Mouse (Mus musculus) skeletal muscle tissue, adult 2 months (tissue): ENCODE results near the gene Ten1.

Source experiments
- DNase-seq: peaks from one replicate; pipeline ENCODE4 v3.0.0-alpha.2; 2012; ENCODE audit warnings: low read depth, low spot score

The Ten1 gene

GRCm38 (mm10) chr11:116196866-116197583 lies 1.6 kb upstream of the Ten1 start:
- no peak for DNase-seq

GRCm38 (mm10) chr11:116197584-116197906 lies 1.1 kb upstream of the Ten1 start:
- no peak for DNase-seq

GRCm38 (mm10) chr11:116198132-116198531 lies 523 bp upstream of the Ten1 start:
- no peak for DNase-seq

- DNase-seq = no peak
Observed at GRCm38 (mm10) chr11:116201151-116201550, 2.5 kb downstream of the Ten1 start.

DNA sequence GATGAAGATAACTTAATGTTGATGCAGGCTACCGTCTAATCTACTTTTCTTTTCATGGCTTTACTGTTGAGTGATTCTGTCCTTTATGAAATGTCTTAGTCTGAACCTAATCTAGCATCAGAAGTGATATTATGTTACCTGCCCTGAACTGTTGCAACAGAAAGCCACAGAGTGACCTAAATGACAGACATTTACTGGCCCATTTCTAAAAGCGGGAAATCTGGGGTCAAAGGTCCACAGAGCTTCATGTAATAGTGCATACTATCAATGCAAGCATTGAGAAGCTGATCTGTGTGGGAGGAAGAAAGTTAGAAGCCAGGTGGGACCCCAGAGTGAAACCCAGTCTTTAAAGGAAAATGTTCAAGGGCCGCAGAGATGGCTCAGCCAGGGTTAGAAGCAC lies 4.5 kb downstream of the Ten1 start:
- DNase-seq = no peak

DNA sequence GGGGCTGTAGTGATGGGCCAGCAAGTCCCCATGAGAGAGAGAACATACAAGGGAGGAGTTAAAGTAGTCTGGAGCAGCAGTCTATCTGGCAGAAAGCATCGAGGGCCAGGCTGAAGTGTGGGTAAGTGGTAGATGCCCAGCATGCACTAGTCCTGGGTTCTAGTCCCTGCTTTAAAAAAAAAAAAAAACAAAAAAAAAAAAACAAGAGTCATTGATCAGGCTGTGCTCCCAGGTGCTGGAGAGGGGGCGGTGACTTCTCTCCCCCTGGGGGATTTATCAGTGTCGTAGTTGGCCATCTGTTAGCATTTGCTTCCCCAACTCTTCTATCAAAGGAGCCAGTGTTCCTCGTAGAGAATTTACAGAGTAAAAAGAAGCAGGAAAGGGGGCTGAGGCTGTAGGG lies 8.0 kb downstream of the Ten1 start:
- no peak for DNase-seq

GRCm38 (mm10) chr11:116208660-116209059 lies 10.0 kb downstream of the Ten1 start:
- DNase-seq = no peak

- DNase-seq = no peak
Observed at GRCm38 (mm10) chr11:116209257-116209656, 10.6 kb downstream of the Ten1 start.

DNA sequence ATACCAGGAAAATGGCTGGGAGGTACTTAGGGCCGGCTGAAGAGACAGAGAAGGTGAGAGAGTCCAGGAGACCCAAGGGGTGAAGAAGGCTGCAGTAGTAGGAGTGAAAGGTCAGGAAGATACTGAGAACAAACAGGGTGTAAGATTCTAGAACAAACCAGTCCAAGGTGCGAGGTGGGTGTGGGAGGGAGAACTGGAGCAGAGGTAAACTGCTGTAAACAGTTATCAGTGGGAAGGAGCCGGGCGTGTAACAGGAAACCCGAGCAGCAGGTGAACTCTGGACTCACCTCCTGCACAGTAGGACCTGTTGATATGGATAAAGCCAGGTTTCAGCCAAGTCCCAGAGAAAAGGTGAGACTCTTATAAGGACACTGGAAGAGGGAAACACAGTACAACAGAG lies 12.0 kb downstream of the Ten1 start:
- DNase-seq = no peak

GRCm38 (mm10) chr11:116212847-116213246 lies 14.2 kb downstream of the Ten1 start:
- DNase-seq = no peak

DNA sequence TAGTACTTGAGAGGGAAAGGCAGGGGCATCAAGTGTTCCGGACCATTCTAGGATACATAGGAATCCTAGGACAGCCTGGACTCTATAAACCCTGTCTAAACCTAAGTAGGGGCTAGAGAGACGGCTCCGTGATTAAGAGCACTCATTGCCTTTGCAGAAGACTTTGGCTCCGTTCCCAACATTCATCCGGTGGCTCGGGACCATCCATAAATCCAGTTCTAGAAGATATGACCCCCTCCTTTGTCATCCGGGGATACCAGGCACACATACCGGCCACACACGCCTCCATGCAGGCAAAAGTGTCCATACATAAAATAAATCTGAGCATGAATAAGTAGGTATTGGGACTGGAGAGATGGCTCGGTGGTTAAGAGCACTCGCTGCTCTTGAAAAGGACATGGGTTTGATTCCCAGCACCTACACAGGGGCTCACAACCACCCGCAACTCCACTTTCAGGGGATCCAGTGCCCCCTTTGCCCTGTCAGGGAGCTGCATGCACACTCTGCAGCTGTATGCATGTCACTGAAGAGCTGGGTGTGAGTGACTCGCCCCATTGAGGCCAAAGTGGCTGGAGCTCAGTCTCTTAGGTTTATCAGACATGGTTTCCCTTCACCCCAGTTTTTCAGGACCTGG lies 15.3 kb downstream of the Ten1 start:
- DNase-seq = no peak

DNA sequence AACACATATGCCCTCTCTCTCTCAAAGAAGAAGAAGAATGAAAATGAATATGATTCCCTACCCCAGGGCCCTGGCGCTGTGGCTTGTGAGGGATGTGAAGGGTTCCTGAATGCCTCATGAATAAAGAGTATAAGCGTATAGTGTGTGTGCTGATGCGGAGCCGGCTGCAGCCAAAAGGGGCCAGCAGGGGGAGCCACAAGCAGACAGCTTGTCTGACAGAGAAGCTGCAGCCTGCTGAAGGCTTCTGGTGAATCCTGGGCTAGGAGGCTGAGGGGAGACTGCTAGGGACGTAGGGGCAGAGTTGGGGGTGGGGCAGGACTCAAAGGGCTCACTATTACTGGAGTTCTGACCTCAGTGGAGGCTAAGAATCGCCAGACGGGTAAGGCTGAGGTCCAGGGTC lies 16.5 kb downstream of the Ten1 start:
- no peak for DNase-seq

GRCm38 (mm10) chr11:116215991-116216390 lies 17.3 kb downstream of the Ten1 start:
- no peak for DNase-seq

DNA sequence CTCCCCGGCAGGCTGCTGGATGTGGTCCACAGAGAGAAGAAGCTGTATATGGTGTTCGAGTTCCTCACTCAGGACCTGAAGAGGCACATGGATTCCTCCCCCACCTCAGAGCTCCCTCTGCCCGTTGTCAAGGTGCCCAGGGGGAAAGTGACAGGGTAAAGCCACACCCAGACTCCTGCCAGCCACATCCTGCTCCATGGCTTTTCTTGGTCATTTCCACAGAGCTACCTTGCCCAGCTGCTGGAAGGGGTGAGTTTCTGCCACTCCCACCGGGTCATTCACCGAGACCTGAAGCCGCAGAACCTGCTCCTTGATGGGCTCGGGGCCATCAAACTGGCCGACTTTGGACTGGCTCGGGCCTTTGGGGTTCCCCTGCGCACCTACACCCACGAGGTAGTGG lies 17.9 kb downstream of the Ten1 start:
- DNase-seq = no peak

DNA sequence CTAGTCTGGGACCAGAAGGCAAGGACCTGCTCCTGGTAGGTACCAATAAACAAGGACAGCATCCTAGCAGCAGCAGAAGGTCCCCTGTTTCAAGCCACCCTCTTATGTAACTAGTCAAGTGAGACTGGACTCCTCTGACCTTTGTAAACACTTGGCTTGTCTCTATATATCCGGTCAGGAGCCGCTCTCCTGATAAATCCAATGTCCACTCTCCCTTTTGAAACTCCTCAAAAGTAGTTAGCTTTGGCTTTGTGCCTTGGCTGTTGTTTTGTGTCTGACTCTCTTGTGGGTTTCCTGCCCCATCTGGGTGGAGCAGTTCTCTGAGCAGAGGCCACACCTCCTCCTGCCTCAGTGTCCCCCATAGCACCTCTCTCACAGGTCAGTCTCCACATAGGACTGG lies 19.6 kb downstream of the Ten1 start:
- peak; percentile 68 for DNase-seq

- peak; percentile 74 for DNase-seq
Observed at GRCm38 (mm10) chr11:116218737-116219400, 20.2 kb downstream of the Ten1 start.

DNA sequence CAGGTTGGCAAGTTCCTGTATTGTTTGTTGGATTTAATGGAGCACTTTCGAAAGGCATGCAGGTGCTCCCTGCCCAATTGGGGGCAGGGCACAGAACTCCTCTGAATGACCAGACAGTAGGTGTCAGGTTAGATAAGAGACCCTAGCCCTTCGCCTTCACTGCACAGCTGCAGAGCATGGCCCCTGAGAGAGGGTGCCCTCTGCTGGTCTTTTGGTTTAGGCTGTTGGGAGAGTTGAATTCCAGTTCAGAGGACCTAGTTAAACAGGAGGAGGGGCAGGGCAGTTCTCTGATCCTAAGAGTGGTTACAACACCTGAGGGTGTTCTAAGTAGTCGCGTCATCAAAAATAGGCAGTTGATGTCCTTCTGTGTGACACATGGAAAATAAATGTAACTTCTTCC lies 21.2 kb downstream of the Ten1 start:
- DNase-seq = peak; percentile 34

DNA sequence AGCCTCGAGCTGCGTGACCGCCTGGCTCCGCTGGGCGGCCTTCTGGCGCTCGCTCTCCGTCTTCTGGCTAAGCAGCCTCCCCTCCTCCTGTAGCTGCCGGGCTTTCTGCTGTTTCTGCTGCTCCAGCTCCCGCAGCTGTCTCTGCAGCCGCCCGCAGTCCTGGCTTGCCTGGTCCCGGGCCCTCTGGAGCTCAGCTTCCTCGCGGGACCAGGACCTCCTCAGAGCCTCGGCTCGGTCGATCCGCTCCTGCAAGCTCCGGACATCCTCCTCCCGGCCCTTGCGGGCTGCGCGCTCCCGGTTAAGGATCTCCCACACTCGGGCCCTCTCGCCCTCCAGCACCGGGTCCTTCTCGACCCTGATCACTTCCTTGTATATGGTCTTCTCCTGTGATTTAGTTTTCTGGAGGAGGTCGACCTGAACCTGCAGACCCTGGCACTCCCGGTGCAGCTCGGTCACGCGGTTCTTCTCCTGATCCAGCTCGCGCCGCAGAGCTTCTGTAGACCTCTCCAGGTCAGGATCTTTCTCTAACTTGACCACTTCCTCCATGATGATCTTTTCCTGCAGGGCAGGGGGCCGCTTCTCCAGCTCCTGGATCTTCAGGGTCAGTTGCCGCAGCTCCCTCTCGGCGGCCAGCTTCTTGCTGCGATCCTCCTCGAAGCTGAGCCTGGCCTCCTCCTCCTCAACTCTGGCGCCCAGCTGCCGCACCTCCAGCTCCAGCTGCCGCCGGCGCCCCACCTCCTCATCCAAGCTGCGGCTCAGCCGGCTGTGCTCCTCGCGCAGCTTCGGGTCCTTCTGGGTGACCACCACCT lies 23.5 kb downstream of the Ten1 start:
- DNase-seq = no peak

DNA sequence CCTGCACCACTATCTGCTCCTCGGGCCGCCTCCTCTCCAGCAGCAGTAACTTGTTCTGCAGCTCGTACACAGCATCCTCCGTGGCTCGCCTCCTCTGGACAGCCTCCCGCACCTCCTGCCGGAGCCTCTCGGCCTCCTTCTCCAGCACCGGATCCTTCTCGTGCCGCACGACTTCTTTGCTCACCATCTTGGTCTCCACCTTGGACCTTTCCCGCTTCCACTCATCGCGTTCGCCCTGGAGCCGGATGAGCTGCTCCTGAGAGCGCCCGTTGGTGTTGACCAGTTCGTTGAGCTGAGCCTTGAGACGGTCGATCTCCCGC lies 24.0 kb downstream of the Ten1 start:
- no peak for DNase-seq

DNA sequence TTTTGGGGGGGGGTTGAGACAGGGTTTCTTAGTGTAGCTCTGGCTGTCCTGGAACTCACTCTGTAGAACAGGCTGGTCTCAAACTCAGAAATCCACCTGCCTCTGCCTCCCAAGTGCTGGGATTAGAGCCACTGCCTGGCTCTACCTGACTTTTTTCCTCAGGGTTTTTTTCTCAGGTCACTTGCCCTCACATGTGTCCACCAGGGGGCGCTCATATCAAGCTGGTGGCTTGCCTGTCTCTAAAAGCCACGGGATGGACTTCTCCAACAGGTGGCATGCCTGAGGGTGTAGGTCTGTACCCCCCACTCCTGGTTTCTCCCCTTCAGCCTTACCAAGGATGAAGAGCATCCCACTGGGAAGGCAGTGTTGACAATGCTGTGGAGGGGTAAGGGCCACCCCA lies 27.8 kb downstream of the Ten1 start:
- DNase-seq = peak; percentile 66

GRCm38 (mm10) chr11:116228699-116229098 lies 30.0 kb downstream of the Ten1 start:
- no peak for DNase-seq

- DNase-seq = no peak
Observed at GRCm38 (mm10) chr11:116232427-116232826, 33.8 kb downstream of the Ten1 start.
